Mouse (Mus musculus) liver, embryonic 13.5 days (tissue): ENCODE data around the gene Mafk. TPM values are rescaled to one million over a fixed set of nuclear protein-coding genes. Genes with fewer than 3 reads are reported as not detected.

Experiments used
- ATAC-seq: fragments of 200-750 bp; cut with Nextera tagmentation; 2 replicates; pipeline ENCODE4 v1.8.0; 2017; ENCODE audit warnings: low read depth, mild to moderate bottlenecking, moderate number of reproducible peaks, moderate library complexity
- DNase-seq: peaks from one replicate; pipeline ENCODE4 v3.0.0; 2022
- H3K27ac ChIP-seq: fragments of 300-500 bp; sonication (generic); 2 replicates; pipeline ENCODE4 v1.5.1; 2015; ENCODE audit warnings: moderate library complexity, mild to moderate bottlenecking, inconsistent platforms
- H3K27me3 ChIP-seq: fragments of 300-500 bp; sonication (generic); 2 replicates; pipeline ENCODE4 v1.6.1; 2015; ENCODE audit warnings: mild to moderate bottlenecking, inconsistent platforms
- H3K36me3 ChIP-seq: fragments of 300-500 bp; sonication (generic); 2 replicates; pipeline ENCODE4 v1.6.1; 2015; ENCODE audit warnings: mild to moderate bottlenecking, inconsistent platforms
- H3K4me1 ChIP-seq: fragments of 300-500 bp; sonication (generic); replicated peaks from 2 replicates; pipeline ENCODE4 v1.6.1; 2015; ENCODE audit warnings: inconsistent platforms
- H3K4me2 ChIP-seq: fragments of 300-500 bp; sonication (generic); 2 replicates; pipeline ENCODE4 v1.6.1; 2015; ENCODE audit warnings: inconsistent platforms, mild to moderate bottlenecking, moderate library complexity
- H3K4me3 ChIP-seq: fragments of 300-500 bp; sonication (generic); replicated peaks from 2 replicates; pipeline ENCODE4 v1.5.1; 2015; ENCODE audit warnings: mild to moderate bottlenecking, inconsistent platforms
- H3K9ac ChIP-seq: fragments of 300-500 bp; sonication (generic); 2 replicates; pipeline ENCODE4 v1.6.1; 2015; ENCODE audit warnings: mild to moderate bottlenecking, inconsistent platforms
- H3K9me3 ChIP-seq: fragments of 300-500 bp; sonication (generic); replicated peaks from 2 replicates; pipeline ENCODE4 v1.6.1; 2016; ENCODE audit warnings: inconsistent platforms
- WGBS: fragments of 180-500 bp; shearing (Covaris S2); methylation state at CpG from one replicate; pipeline ENCODE4 v1.1.7; 2015; ENCODE audit not compliant: insufficient replicate concordance; 5-methylcytosine and 5-hydroxymethylcytosine counted together
- microRNA-seq: library from miRNA; unstranded; fragments of <30 nt; microRNA quantifications from one replicate; pipeline ENCODE4, GENCODE M21; 2016
- polyA plus RNA-seq: library from polyadenylated mRNA; unstranded; fragments of >200 nt; fragmentation: Nextera tagmentation; extraction: Ambion mirVana; gene quantifications from 2 replicates; pipeline ENCODE4 v1.2.1, GENCODE M21; 2015

Gene Mafk
- polyA plus RNA-seq, 1 experiment from 2014 or later, result 41.6 TPM

- no peak for ATAC-seq
Measured at GRCm38 (mm10) chr5:139838476-139838892, 47.2 kb downstream of the Mafk start.

GRCm38 (mm10) chr5:139839142-139839541, 47.8 kb downstream of the Mafk start:
- ATAC-seq (no peak), DNase-seq (no peak)
- H3K27ac ChIP-seq, result no peak overlapping the region
- H3K4me3 ChIP-seq, result no peak overlapping the region
- peaks cover 9% of the 10 kb centered on the region; the same call in 1 of the 2 replicates for H3K4me1 ChIP-seq
- no peak overlapping the region for H3K9ac ChIP-seq
- H3K4me2 ChIP-seq, result no peak overlapping the region
- no peaks in the 10 kb centered on the region for H3K9me3 ChIP-seq
- H3K36me3 ChIP-seq, result no peaks in the 10 kb centered on the region
- peaks cover 22% of the 10 kb centered on the region for H3K27me3 ChIP-seq
- WGBS, result 33% methylated on average over 3 of the region's 3 CpGs

More at GRCm38 (mm10) chr5:139838476-139838892, 47.2 kb downstream of the Mafk start:
- Histone ChIP-seq H3K4me3 (no peak overlapping the region), H3K9ac (no peak overlapping the region), H3K4me1 (peaks cover 9% of the 10 kb centered on the region; the same call in 1 of the 2 replicates), H3K4me2 (no peak overlapping the region), H3K27ac (no peak overlapping the region), H3K9me3 (no peaks in the 10 kb centered on the region), H3K27me3 (peaks cover 22% of the 10 kb centered on the region), H3K36me3 (no peaks in the 10 kb centered on the region)
- 11% methylated on average over 2 of the region's 2 CpGs for WGBS
- no peak for DNase-seq

- WGBS, result 64% methylated on average over 12 of the region's 12 CpGs
- H3K4me3 ChIP-seq, result no peak overlapping the region
- DNase-seq, result no peak
Measured at GRCm38 (mm10) chr5:139849626-139850320, 58.5 kb downstream of the Mafk start.

More at GRCm38 (mm10) chr5:139849626-139850320, 58.5 kb downstream of the Mafk start:
- H3K4me1 ChIP-seq, result no peaks in the 10 kb centered on the region
- no peaks in the 10 kb centered on the region for H3K36me3 ChIP-seq
- ATAC-seq, result no peak
- H3K9ac ChIP-seq, result no peak overlapping the region
- no peak overlapping the region for H3K27ac ChIP-seq
- H3K9me3 ChIP-seq, result no peaks in the 10 kb centered on the region
- no peaks in the 10 kb centered on the region for H3K27me3 ChIP-seq
- no peak overlapping the region for H3K4me2 ChIP-seq

Small RNA genes lying within 50 kb of the gene (microRNA-seq; reads per million reads assigned to microRNA genes)
- gene Mir7037, result not detected

Other genes with a start within 250 kb of the Mafk start
- not detected in 2 replicates for gene Uncx, start 248.0 kb upstream of the Mafk start, polyA plus RNA-seq
- 9.8 and 12.1 TPM in 2 replicates for gene Micall2, start 55.2 kb upstream of the Mafk start, polyA plus RNA-seq
- 12.7 and 13.8 TPM in 2 replicates for gene Ints1, start 15.8 kb upstream of the Mafk start, polyA plus RNA-seq
- gene Tmem184a, start 28.4 kb downstream of the Mafk start, polyA plus RNA-seq, result 0.68 and 0.89 TPM in 2 replicates
- not detected in 2 replicates for gene Gm26938, start 34.9 kb downstream of the Mafk start, polyA plus RNA-seq
- gene Psmg3, start 35.4 kb downstream of the Mafk start, polyA plus RNA-seq, result 68.7 and 70.5 TPM in 2 replicates
- 0.03 and 0.06 TPM in 2 replicates for gene Elfn1, start 116.4 kb downstream of the Mafk start, polyA plus RNA-seq